Mouse (Mus musculus): Measurements from ENCODE around the gene Dpp9.

The Dpp9 gene

GRCm38 (mm10) chr17:56139858-56140595 is 78.7 kb downstream of the Dpp9 start, which contains the start of gene Sema6b:
TSS of gene Sema6b (minus strand) at chr17:56140343.
- DNase-seq (ENCODE audit: low spot score) = no peak

- no peak for DNase-seq (ENCODE audit: low spot score)
Measured at GRCm38 (mm10) chr17:56139355-56139754, 79.3 kb downstream of the Dpp9 start.

DNA sequence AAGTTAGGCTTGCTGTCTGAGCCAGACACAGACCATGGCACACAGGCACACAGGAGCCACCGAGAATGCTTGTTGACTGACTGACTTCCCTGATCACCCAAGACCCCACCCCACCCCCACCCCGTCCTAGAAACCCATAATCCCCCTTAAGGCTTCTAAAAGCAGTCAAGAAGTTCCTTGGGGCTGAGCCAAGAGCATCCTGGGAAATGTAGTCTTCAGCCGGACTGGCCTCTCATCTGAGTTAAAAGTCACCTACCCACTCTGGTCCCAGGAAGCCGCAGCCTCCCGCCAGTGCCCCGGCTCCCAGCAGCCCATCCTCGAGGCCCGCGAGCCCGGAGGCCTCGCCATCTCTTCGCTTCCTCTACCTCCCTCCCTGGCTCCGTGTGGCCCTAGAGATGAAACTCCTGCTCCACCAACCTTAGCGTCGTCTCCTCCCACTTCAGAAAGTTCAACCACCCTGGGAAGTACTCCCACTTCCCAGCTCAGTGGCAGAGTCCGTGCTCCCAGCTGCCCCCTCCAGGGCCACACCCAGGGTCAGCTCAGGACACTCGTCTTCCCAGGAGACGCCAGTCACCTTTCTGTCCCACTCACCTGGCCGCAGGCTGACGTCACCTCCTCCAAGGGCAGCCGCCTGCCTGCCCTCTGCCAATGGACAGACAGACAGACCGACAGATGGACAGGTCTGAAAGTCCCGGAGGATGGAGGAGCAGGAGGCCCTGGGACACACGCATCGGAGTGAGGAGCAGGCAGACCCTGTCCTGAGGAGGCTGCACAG is 80.7 kb downstream of the Dpp9 start:
- DNase-seq (ENCODE audit: low spot score) = no peak
